Mouse (Mus musculus) CH12.LX (cell line): ENCODE data around the gene AI854703. TPM values are rescaled to one million over a fixed set of nuclear protein-coding genes. Genes with fewer than 3 reads are reported as not detected.

Experiments
- DNase-seq: peaks from one replicate; pipeline ENCODE4 v3.0.0-alpha.2; 2013; ENCODE audit errors: extremely low read depth
- H3K27ac ChIP-seq: 2 replicates; pipeline ENCODE4 v1.5.1; 2012; ENCODE audit warnings: low read depth, mild to moderate bottlenecking, control low read depth, moderate library complexity; ENCODE audit not compliant: insufficient read depth
- H3K27me3 ChIP-seq: replicated peaks from 2 replicates; pipeline ENCODE3; 2012; ENCODE audit warnings: inconsistent platforms
- H3K36me3 ChIP-seq, 2 experiments: replicated peaks in 1 of 2; 2 replicates each; pipeline versions ENCODE3 to v1.6.1; 2012; ENCODE audit warnings: inconsistent platforms in 1 of 2, low read length in 1 of 2, mild to moderate bottlenecking in 1 of 2, mixed read lengths in 1 of 2, moderate library complexity in 1 of 2; ENCODE audit not compliant: control insufficient read depth in 1 of 2, insufficient read depth in 1 of 2
- H3K4me1 ChIP-seq, 2 experiments: 2 replicates each; pipeline ENCODE4 v1.6.1; 2012; ENCODE audit warnings: inconsistent platforms in 1 of 2, moderate library complexity in 1 of 2; ENCODE audit not compliant: insufficient read depth in 2 of 2, control insufficient read depth in 1 of 2
- H3K4me2 ChIP-seq: 2 replicates; pipeline ENCODE4 v1.6.1; 2012; ENCODE audit warnings: low read depth, mild to moderate bottlenecking, control low read depth; ENCODE audit not compliant: poor library complexity, insufficient read depth, severe bottlenecking
- H3K4me3 ChIP-seq, 3 experiments: fragments of 150-350 bp in 1 of 3; sonication (generic) in 1 of 3; replicated peaks in 1 of 3; 2 replicates each; pipeline versions ENCODE3 to v1.5.1; 2011 to 2012; ENCODE audit warnings: low read depth in 2 of 3, low read length in 2 of 3, mild to moderate bottlenecking in 2 of 3, moderate library complexity in 2 of 3, control low read depth in 1 of 3, improper control_type of control experiment in 1 of 3, inconsistent platforms in 1 of 3, mixed read lengths in 1 of 3; ENCODE audit not compliant: poor library complexity in 1 of 3
- H3K79me2 ChIP-seq: replicated peaks from 2 replicates; pipeline ENCODE4 v1.6.1; 2012; ENCODE audit warnings: mild to moderate bottlenecking, moderate library complexity; ENCODE audit not compliant: control insufficient read depth, poor library complexity, insufficient read depth, severe bottlenecking; ENCODE audit errors: extremely low read depth
- H3K9ac ChIP-seq: 2 replicates; pipeline ENCODE4 v1.6.1; 2012; ENCODE audit warnings: low read depth, mild to moderate bottlenecking, control low read depth, moderate library complexity; ENCODE audit not compliant: insufficient read depth
- H3K9me3 ChIP-seq: replicated peaks from 2 replicates; pipeline ENCODE3; 2012; ENCODE audit warnings: low read length, inconsistent platforms, mixed read lengths
- CHD2 ChIP-seq: IDR thresholded peaks from 2 replicates; pipeline ENCODE4 v1.6.1; 2011; ENCODE audit warnings: low read length, improper control_type of control experiment
- E2F4 ChIP-seq: IDR thresholded peaks from 2 replicates; pipeline ENCODE4 v1.6.1; 2011; ENCODE audit warnings: low read depth, low read length, improper control_type of control experiment; ENCODE audit not compliant: insufficient replicate concordance
- ELF1 ChIP-seq: IDR thresholded peaks from 2 replicates; pipeline ENCODE4 v1.6.1; 2014; ENCODE audit warnings: low read depth, mild to moderate bottlenecking, inconsistent platforms, low read length, improper control_type of control experiment
- EP300 ChIP-seq: IDR thresholded peaks from 2 replicates; pipeline ENCODE4 v1.6.1; 2011; ENCODE audit warnings: low read length, improper control_type of control experiment
- IRF4 ChIP-seq: IDR thresholded peaks from 2 replicates; pipeline ENCODE4 v1.6.1; 2014; ENCODE audit warnings: low read depth, mild to moderate bottlenecking, inconsistent platforms, low read length, improper control_type of control experiment
- JUND ChIP-seq: conservative IDR thresholded peaks from 2 replicates; pipeline ENCODE4 v1.6.1; 2011; ENCODE audit warnings: low read depth, low read length, improper control_type of control experiment
- NELFE ChIP-seq: IDR thresholded peaks from 2 replicates; pipeline ENCODE4 v1.6.1; 2011; ENCODE audit warnings: low read depth, low read length, improper control_type of control experiment
- PAX5 ChIP-seq: IDR thresholded peaks from 2 replicates; pipeline ENCODE4 v1.6.1; 2012; ENCODE audit warnings: low read length, inconsistent platforms, mixed read lengths
- POLR2A ChIP-seq: IDR thresholded peaks from 2 replicates; pipeline ENCODE4 v1.6.1; 2011; ENCODE audit warnings: low read depth, mild to moderate bottlenecking, improper control_type of control experiment, low read length
- POLR2AphosphoS2 ChIP-seq: IDR thresholded peaks from 2 replicates; pipeline ENCODE4 v1.6.1; 2011; ENCODE audit warnings: low read depth, low read length, improper control_type of control experiment
- SIN3A ChIP-seq: IDR thresholded peaks from 2 replicates; pipeline ENCODE4 v1.6.1; 2012; ENCODE audit warnings: low read length, improper control_type of control experiment, inconsistent platforms
- TCF12 ChIP-seq: IDR thresholded peaks from 2 replicates; pipeline ENCODE4 v1.6.1; 2014; ENCODE audit warnings: low read depth, mild to moderate bottlenecking, inconsistent platforms, low read length, improper control_type of control experiment
- USF2 ChIP-seq: conservative IDR thresholded peaks from 2 replicates; pipeline ENCODE4 v1.6.1; 2011; ENCODE audit warnings: low read depth, low read length, improper control_type of control experiment
- ZC3H11A ChIP-seq: IDR thresholded peaks from 2 replicates; pipeline ENCODE4 v1.6.1; 2012; ENCODE audit warnings: low read depth, mild to moderate bottlenecking, inconsistent platforms, low read length, improper control_type of control experiment
- ZKSCAN1 ChIP-seq: IDR thresholded peaks from 2 replicates; pipeline ENCODE4 v1.6.1; 2012; ENCODE audit warnings: low read depth, inconsistent platforms, low read length, improper control_type of control experiment, borderline replicate concordance
- dilution Hi-C: fragments of 300-500 bp; cut with MboI; formaldehyde crosslinking; loops from 2 replicates; pipeline ENCODE4 v1.14.3; 2020; ENCODE audit warnings: low sequenced_read_pairs; ENCODE audit not compliant: extremely low pct_unique_long_range_greater_than_20kb, extremely low pct_ligation_motif_present
- in situ Hi-C: fragments of 300-500 bp; cut with MboI; formaldehyde crosslinking; loops from 3 replicates; pipeline ENCODE4 v1.14.3; 2019; ENCODE audit warnings: low sequenced_read_pairs, low pct_ligation_motif_present, low pct_unique_long_range_greater_than_20kb, mixed read lengths
- polyA plus RNA-seq: library from polyadenylated mRNA; unstranded; fragments of >175 nt; gene quantifications from 2 replicates; pipeline ENCODE4 v1.2.1, GENCODE M21; 2012; ENCODE audit warnings: low read depth; ENCODE audit not compliant: insufficient read length
- total RNA-seq, 2 experiments: library from RNA; depleted of rRNA; stranded (reverse); fragments of 300-350 nt in 1 of 2; fragments of >200 nt in 1 of 2; gene quantifications; 2 replicates each; pipeline ENCODE4 v1.2.3; 2012 to 2014

The AI854703 gene
- total and polyA plus RNA-seq, 3 experiments, result 2.1 to 5.3 (median 4.8) TPM

GRCm38 (mm10) chr6:48630831-48631230 lies 4.3 kb downstream of the AI854703 start:
- H3K79me2 ChIP-seq, result no peaks in the 10 kb centered on the region; the same call in 1 of the 2 replicates
- DNase-seq, result no peak
- H3K4me2 ChIP-seq, result no peak overlapping the region
- H3K4me3 ChIP-seq, result no peak overlapping the region
- dilution Hi-C loops (loop anchor here (25.0 kb wide), 1 partner anchor 131 kb away; the partner anchor contains the start of gene Gimap3), in situ Hi-C loops (loop anchor here (25.0 kb wide), 1 partner anchor 331 kb away; the partner anchor contains the start of gene Doxl2)
- no peak overlapping the region for H3K9ac ChIP-seq
- no peak overlapping the region for H3K27ac ChIP-seq
- H3K4me1 ChIP-seq, result peaks cover 0 to 17% of the 10 kb centered on the region in 2 experiments; a peak in 2 of 4 replicates
- no peak for TF ChIP-seq SIN3A
- no peak for TF ChIP-seq ZC3H11A
- TF ChIP-seq PAX5, result no peak
- TF ChIP-seq TCF12, result no peak
- TF ChIP-seq POLR2A, result no peak
- no peak for TF ChIP-seq ZKSCAN1
- TF ChIP-seq USF2, result no peak
- TF ChIP-seq EP300, result no peak
- TF ChIP-seq JUND, result no peak
- H3K9me3 ChIP-seq, result no peaks in the 10 kb centered on the region
- no peaks in the 10 kb centered on the region for H3K27me3 ChIP-seq
- H3K36me3 ChIP-seq, result peaks cover 7 to 47% of the 10 kb centered on the region in 2 experiments

GRCm38 (mm10) chr6:48635105-48635504 lies 8.5 kb downstream of the AI854703 start:
- DNase-seq, result no peak
- no peak overlapping the region for H3K4me2 ChIP-seq
- dilution Hi-C loops, result loop anchor here (25.0 kb wide), 1 partner anchor 127 kb away; the partner anchor contains the start of gene Gimap3
- H3K27ac ChIP-seq, result no peak overlapping the region
- no peak for TF ChIP-seq POLR2AphosphoS2
- TF ChIP-seq CHD2, result no peak
- TF ChIP-seq E2F4, result no peak
- no peak for TF ChIP-seq IRF4
- TF ChIP-seq ELF1, result no peak
- TF ChIP-seq NELFE, result no peak
- H3K9ac ChIP-seq, result no peak overlapping the region
- no peaks in the 10 kb centered on the region for H3K9me3 ChIP-seq
- H3K36me3 ChIP-seq, result peaks cover 7 to 34% of the 10 kb centered on the region in 2 experiments
- no peak overlapping the region for H3K4me3 ChIP-seq
- no peaks in the 10 kb centered on the region for H3K27me3 ChIP-seq
- no peaks in the 10 kb centered on the region for H3K79me2 ChIP-seq
- in situ Hi-C loops, result loop anchor here (25.0 kb wide), 1 partner anchor 327 kb away; the partner anchor contains the start of gene Doxl2
- peaks cover 0 to 5% of the 10 kb centered on the region in 2 experiments; a peak in 1 of 4 replicates for H3K4me1 ChIP-seq
